Mouse (Mus musculus) heart, embryonic 12.5 days (tissue): ENCODE measurements around the gene Dusp13. TPM values are rescaled to one million over a fixed set of nuclear protein-coding genes. Genes with fewer than 3 reads are reported as not detected.

Experiments used
- ATAC-seq: fragments of 200-750 bp; cut with Nextera tagmentation; 2 replicates; pipeline ENCODE4 v1.8.0; 2017; ENCODE audit warnings: moderate TSS enrichment, moderate library complexity; ENCODE audit not compliant: insufficient number of reproducible peaks, low FRiP score
- H3K27ac ChIP-seq: fragments of 300-500 bp; sonication (generic); 2 replicates; pipeline ENCODE4 v1.5.1; 2016; ENCODE audit warnings: mild to moderate bottlenecking, moderate library complexity; ENCODE audit not compliant: poor library complexity, severe bottlenecking
- H3K27me3 ChIP-seq: fragments of 300-500 bp; sonication (generic); replicated peaks from 2 replicates; pipeline ENCODE4 v1.6.1; 2016; ENCODE audit warnings: mild to moderate bottlenecking, moderate library complexity
- H3K36me3 ChIP-seq: fragments of 300-500 bp; sonication (generic); 2 replicates; pipeline ENCODE4 v1.6.1; 2016; ENCODE audit warnings: mild to moderate bottlenecking, moderate library complexity
- H3K4me1 ChIP-seq: fragments of 300-500 bp; sonication (generic); replicated peaks from 2 replicates; pipeline ENCODE4 v1.6.1; 2016; ENCODE audit warnings: mild to moderate bottlenecking
- H3K4me2 ChIP-seq: fragments of 300-500 bp; sonication (generic); 2 replicates; pipeline ENCODE4 v1.6.1; 2016; ENCODE audit warnings: mild to moderate bottlenecking, moderate library complexity
- H3K4me3 ChIP-seq: fragments of 300-500 bp; sonication (generic); 2 replicates; pipeline ENCODE4 v1.5.1; 2016; ENCODE audit warnings: mild to moderate bottlenecking
- H3K9ac ChIP-seq: fragments of 300-500 bp; sonication (generic); 2 replicates; pipeline ENCODE4 v1.6.1; 2016; ENCODE audit warnings: mild to moderate bottlenecking, moderate library complexity
- H3K9me3 ChIP-seq: fragments of 300-500 bp; sonication (generic); replicated peaks from 2 replicates; pipeline ENCODE4 v1.6.1; 2016; ENCODE audit warnings: mild to moderate bottlenecking, moderate library complexity
- WGBS: fragments of 180-500 bp; shearing (Covaris S2); methylation state at CpG from one replicate; pipeline ENCODE4 v1.1.7; 2016; 5-methylcytosine and 5-hydroxymethylcytosine counted together
- polyA plus RNA-seq: library from polyadenylated mRNA; unstranded; fragments of >200 nt; fragmentation: Nextera tagmentation; extraction: Ambion mirVana; gene quantifications from 2 replicates; pipeline ENCODE4 v1.2.1, GENCODE M21; 2016

The Dusp13 gene
- polyA plus RNA-seq, 1 experiment from 2014 or later: 0.23 TPM

GRCm38 (mm10) chr14:21696186-21696830 is 54.7 kb downstream of the Dusp13 start:
- 73% methylated on average over 7 of the region's 7 CpGs for WGBS
- H3K36me3 ChIP-seq: no peaks in the 10 kb centered on the region
- H3K4me2 ChIP-seq: no peak overlapping the region
- H3K9me3 ChIP-seq: peaks cover 3% of the 10 kb centered on the region; the same call in 1 of the 2 replicates
- H3K4me1 ChIP-seq: peaks cover 8% of the 10 kb centered on the region; the same call in 1 of the 2 replicates
- no peak overlapping the region for H3K27ac ChIP-seq
- no peak for ATAC-seq
- no peak overlapping the region for H3K9ac ChIP-seq
- no peaks in the 10 kb centered on the region for H3K27me3 ChIP-seq
- no peak overlapping the region for H3K4me3 ChIP-seq

- Histone ChIP-seq H3K4me2 (no peak overlapping the region), H3K9ac (no peak overlapping the region), H3K36me3 (no peaks in the 10 kb centered on the region), H3K9me3 (peaks cover 3% of the 10 kb centered on the region; the same call in 1 of the 2 replicates), H3K27ac (no peak overlapping the region), H3K4me1 (peaks cover 8% of the 10 kb centered on the region; the same call in 1 of the 2 replicates), H3K4me3 (no peak overlapping the region), H3K27me3 (no peaks in the 10 kb centered on the region)
- no peak for ATAC-seq
- WGBS: 59% methylated on average over 6 of the region's 6 CpGs
These were observed 56.0 kb downstream of the Dusp13 start for GRCm38 (mm10) chr14:21695020-21695419.

- peaks cover 3% of the 10 kb centered on the region; the same call in 1 of the 2 replicates for H3K9me3 ChIP-seq
- H3K27ac ChIP-seq: no peak overlapping the region
- no peak overlapping the region for H3K4me2 ChIP-seq
- H3K9ac ChIP-seq: no peak overlapping the region
- no peaks in the 10 kb centered on the region for H3K36me3 ChIP-seq
- no peak for ATAC-seq
- peaks cover 12% of the 10 kb centered on the region for H3K4me1 ChIP-seq
- H3K4me3 ChIP-seq: no peak overlapping the region
- 78% methylated on average over 3 of the region's 3 CpGs for WGBS
- H3K27me3 ChIP-seq: peaks cover 17% of the 10 kb centered on the region
These were observed 59.9 kb downstream of the Dusp13 start for GRCm38 (mm10) chr14:21691070-21691469.

GRCm38 (mm10) chr14:21686376-21687279 is 64.4 kb downstream of the Dusp13 start:
- H3K9ac ChIP-seq: peak overlapping the region; percentile 54
- no peaks in the 10 kb centered on the region for H3K9me3 ChIP-seq
- peak overlapping the region; percentile 44 for H3K4me3 ChIP-seq
- H3K27ac ChIP-seq: no peak overlapping the region
- H3K4me1 ChIP-seq: peaks cover 29% of the 10 kb centered on the region
- H3K27me3 ChIP-seq: peaks cover 22% of the 10 kb centered on the region
- no peaks in the 10 kb centered on the region for H3K36me3 ChIP-seq
- peak overlapping the region; percentile 82 for H3K4me2 ChIP-seq
- peak; percentile 49 for ATAC-seq
- 8% methylated on average over 47 of the region's 49 CpGs for WGBS

DNA sequence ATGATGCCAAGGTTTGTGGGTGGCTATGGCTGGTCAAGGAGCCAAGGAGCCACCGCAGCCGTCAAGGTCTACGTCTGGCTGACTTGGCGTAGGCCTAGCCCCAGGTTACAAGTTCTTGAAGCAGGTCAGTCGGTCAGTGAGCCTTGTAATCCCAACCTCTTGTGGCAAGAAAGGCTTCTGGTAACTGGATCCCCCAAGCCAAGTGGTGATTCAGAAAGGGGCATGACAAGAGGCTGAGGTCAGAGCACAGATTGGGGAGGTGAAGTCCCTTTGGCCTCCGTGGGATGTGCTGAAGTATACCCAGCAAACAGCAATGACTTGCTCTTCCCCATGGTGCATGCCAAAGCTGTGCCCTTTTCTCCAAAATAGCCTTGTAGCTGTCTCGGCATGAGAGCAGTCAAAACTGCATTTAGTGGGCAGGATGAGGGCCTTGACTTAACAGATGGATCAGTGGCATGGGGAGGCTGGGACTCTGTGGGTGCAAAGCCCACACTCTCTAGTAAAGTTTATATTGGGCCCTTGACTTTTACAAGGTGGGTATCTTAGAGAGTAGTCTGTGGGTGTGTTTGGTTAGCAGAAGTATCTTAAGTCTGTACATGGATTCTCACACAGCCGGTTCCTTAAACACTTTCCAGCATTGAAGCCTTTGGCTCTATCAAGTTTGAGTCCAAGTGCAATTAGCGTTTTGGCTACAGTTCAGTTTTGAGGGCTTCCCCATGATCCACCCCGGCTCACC is 65.4 kb downstream of the Dusp13 start:
- Histone ChIP-seq H3K36me3 (no peaks in the 10 kb centered on the region), H3K27ac (no peak overlapping the region), H3K4me3 (no peak overlapping the region), H3K27me3 (peaks cover 22% of the 10 kb centered on the region), H3K9me3 (no peaks in the 10 kb centered on the region), H3K4me1 (peaks cover 27% of the 10 kb centered on the region), H3K4me2 (no peak overlapping the region), H3K9ac (no peak overlapping the region)
- no peak for ATAC-seq
- 79% methylated on average over 10 of the region's 10 CpGs for WGBS

- Histone ChIP-seq H3K4me1 (peaks cover 42% of the 10 kb centered on the region), H3K27ac (no peak overlapping the region)
- 62% methylated on average over 4 of the region's 4 CpGs for WGBS
These were observed 67.1 kb downstream of the Dusp13 start for GRCm38 (mm10) chr14:21683834-21684233.

More at GRCm38 (mm10) chr14:21683834-21684233, 67.1 kb downstream of the Dusp13 start:
- ATAC-seq: no peak
- no peak overlapping the region for H3K9ac ChIP-seq
- peaks cover 22% of the 10 kb centered on the region for H3K27me3 ChIP-seq
- no peak overlapping the region for H3K4me3 ChIP-seq
- H3K4me2 ChIP-seq: no peak overlapping the region
- no peaks in the 10 kb centered on the region for H3K9me3 ChIP-seq
- H3K36me3 ChIP-seq: no peaks in the 10 kb centered on the region

Other genes with a start within 250 kb of the Dusp13 start
- 0.17 and 0.23 TPM in 2 replicates for gene Dupd1, start 36.6 kb downstream of the Dusp13 start, polyA plus RNA-seq
- gene Samd8, start 650 bp downstream of the Dusp13 start, polyA plus RNA-seq: 11.6 and 11.7 TPM in 2 replicates
- gene Vdac2, start 74.1 kb upstream of the Dusp13 start, polyA plus RNA-seq: 444 and 446 TPM in 2 replicates
- 40.8 and 43.5 TPM in 2 replicates for gene Comtd1, start 97.8 kb upstream of the Dusp13 start, polyA plus RNA-seq
- gene Zfp503, start 238.4 kb upstream of the Dusp13 start, polyA plus RNA-seq: 4.7 and 5.6 TPM in 2 replicates